Mouse (Mus musculus): ENCODE measurements around the gene Slc24a1. TPM values are rescaled to one million over a fixed set of nuclear protein-coding genes. Genes with fewer than 3 reads are reported as not detected.

The Slc24a1 gene
- polyA plus RNA-seq, 1 experiment = 0.70 TPM

GRCm38 (mm10) chr9:64926201-64926991 lies 25.0 kb downstream of the Slc24a1 start:
- Histone ChIP-seq H3K4me1 (ENCODE audit: control insufficient read depth, insufficient read depth, low read length) (no peaks in the 10 kb centered on the region), H3K36me3 (ENCODE audit: control insufficient read depth, insufficient read depth, low read length) (no peaks in the 10 kb centered on the region), H3K4me3 (ENCODE audit: control insufficient read depth, low read depth, low read length) (no peak overlapping the region), H3K27me3 (ENCODE audit: control insufficient read depth, insufficient read depth, low read length) (no peaks in the 10 kb centered on the region), H3K27ac (ENCODE audit: control insufficient read depth, insufficient read depth, low read depth, low read length) (no peak overlapping the region)
- TF ChIP-seq CTCF (IDR thresholded peaks at IDR 0.05; ENCODE audit: control insufficient read depth, insufficient read depth, insufficient replicate concordance, low read depth, low read length) (no peak), POLR2A (IDR thresholded peaks at IDR 0.05; ENCODE audit: control insufficient read depth, low read depth, low read length) (no peak)

GRCm38 (mm10) chr9:64925771-64926170 lies 25.6 kb downstream of the Slc24a1 start:
- Histone ChIP-seq H3K4me1 (ENCODE audit: control insufficient read depth, insufficient read depth, low read length) (no peaks in the 10 kb centered on the region), H3K27ac (ENCODE audit: control insufficient read depth, insufficient read depth, low read depth, low read length) (no peak overlapping the region), H3K4me3 (ENCODE audit: control insufficient read depth, low read depth, low read length) (no peak overlapping the region), H3K36me3 (ENCODE audit: control insufficient read depth, insufficient read depth, low read length) (no peaks in the 10 kb centered on the region), H3K27me3 (ENCODE audit: control insufficient read depth, insufficient read depth, low read length) (no peaks in the 10 kb centered on the region)
- no peak for TF ChIP-seq POLR2A (IDR thresholded peaks at IDR 0.05; ENCODE audit: control insufficient read depth, low read depth, low read length)
- no peak for TF ChIP-seq CTCF (IDR thresholded peaks at IDR 0.05; ENCODE audit: control insufficient read depth, insufficient read depth, insufficient replicate concordance, low read depth, low read length)

- TF ChIP-seq POLR2A (IDR thresholded peaks at IDR 0.05; ENCODE audit: control insufficient read depth, low read depth, low read length) = peak; percentile 59; the same call in 1 of the 2 replicates
- TF ChIP-seq CTCF (IDR thresholded peaks at IDR 0.05; ENCODE audit: control insufficient read depth, insufficient read depth, insufficient replicate concordance, low read depth, low read length) = no peak
- Histone ChIP-seq H3K36me3 (ENCODE audit: control insufficient read depth, insufficient read depth, low read length) (peaks cover 1% of the 10 kb centered on the region; the same call in 1 of the 2 replicates), H3K27ac (ENCODE audit: control insufficient read depth, insufficient read depth, low read depth, low read length) (peak overlapping the region; percentile 63), H3K4me1 (ENCODE audit: control insufficient read depth, insufficient read depth, low read length) (no peaks in the 10 kb centered on the region; the same call in 1 of the 2 replicates), H3K27me3 (ENCODE audit: control insufficient read depth, insufficient read depth, low read length) (no peaks in the 10 kb centered on the region), H3K4me3 (ENCODE audit: control insufficient read depth, low read depth, low read length) (peak overlapping the region; percentile 89)
Measured at GRCm38 (mm10) chr9:64918560-64918959, 32.8 kb downstream of the Slc24a1 start.

GRCm38 (mm10) chr9:64914629-64915028 lies 36.8 kb downstream of the Slc24a1 start:
- H3K27me3 ChIP-seq (ENCODE audit: control insufficient read depth, insufficient read depth, low read length) = no peaks in the 10 kb centered on the region
- no peaks in the 10 kb centered on the region; the same call in 1 of the 2 replicates for H3K4me1 ChIP-seq (ENCODE audit: control insufficient read depth, insufficient read depth, low read length)
- no peak overlapping the region for H3K27ac ChIP-seq (ENCODE audit: control insufficient read depth, insufficient read depth, low read depth, low read length)
- H3K4me3 ChIP-seq (ENCODE audit: control insufficient read depth, low read depth, low read length) = no peak overlapping the region
- TF ChIP-seq POLR2A (IDR thresholded peaks at IDR 0.05; ENCODE audit: control insufficient read depth, low read depth, low read length) (no peak), CTCF (IDR thresholded peaks at IDR 0.05; ENCODE audit: control insufficient read depth, insufficient read depth, insufficient replicate concordance, low read depth, low read length) (no peak)
- H3K36me3 ChIP-seq (ENCODE audit: control insufficient read depth, insufficient read depth, low read length) = peaks cover 2% of the 10 kb centered on the region; the same call in 1 of the 2 replicates

- TF ChIP-seq POLR2A (IDR thresholded peaks at IDR 0.05; ENCODE audit: control insufficient read depth, low read depth, low read length) = no peak
- Histone ChIP-seq H3K4me3 (ENCODE audit: control insufficient read depth, low read depth, low read length) (no peak overlapping the region), H3K27me3 (ENCODE audit: control insufficient read depth, insufficient read depth, low read length) (no peaks in the 10 kb centered on the region), H3K4me1 (ENCODE audit: control insufficient read depth, insufficient read depth, low read length) (no peaks in the 10 kb centered on the region; the same call in 1 of the 2 replicates), H3K36me3 (ENCODE audit: control insufficient read depth, insufficient read depth, low read length) (peaks cover 2% of the 10 kb centered on the region; the same call in 1 of the 2 replicates), H3K27ac (ENCODE audit: control insufficient read depth, insufficient read depth, low read depth, low read length) (no peak overlapping the region)
Measured at GRCm38 (mm10) chr9:64913973-64914372, 37.4 kb downstream of the Slc24a1 start.

- Histone ChIP-seq H3K27me3 (ENCODE audit: control insufficient read depth, insufficient read depth, low read length) (no peaks in the 10 kb centered on the region), H3K4me1 (ENCODE audit: control insufficient read depth, insufficient read depth, low read length) (no peaks in the 10 kb centered on the region; the same call in 1 of the 2 replicates), H3K4me3 (ENCODE audit: control insufficient read depth, low read depth, low read length) (no peak overlapping the region), H3K36me3 (ENCODE audit: control insufficient read depth, insufficient read depth, low read length) (peaks cover 2% of the 10 kb centered on the region; the same call in 1 of the 2 replicates), H3K27ac (ENCODE audit: control insufficient read depth, insufficient read depth, low read depth, low read length) (no peak overlapping the region)
- TF ChIP-seq POLR2A (IDR thresholded peaks at IDR 0.05; ENCODE audit: control insufficient read depth, low read depth, low read length) (no peak), CTCF (IDR thresholded peaks at IDR 0.05; ENCODE audit: control insufficient read depth, insufficient read depth, insufficient replicate concordance, low read depth, low read length) (no peak)
Measured at GRCm38 (mm10) chr9:64913406-64913805, 38.0 kb downstream of the Slc24a1 start.

- no peak overlapping the region for H3K4me3 ChIP-seq (ENCODE audit: control insufficient read depth, low read depth, low read length)
- no peaks in the 10 kb centered on the region for H3K27me3 ChIP-seq (ENCODE audit: control insufficient read depth, insufficient read depth, low read length)
- no peak overlapping the region for H3K27ac ChIP-seq (ENCODE audit: control insufficient read depth, insufficient read depth, low read depth, low read length)
- H3K36me3 ChIP-seq (ENCODE audit: control insufficient read depth, insufficient read depth, low read length) = peaks cover 1% of the 10 kb centered on the region; the same call in 1 of the 2 replicates
- TF ChIP-seq CTCF (IDR thresholded peaks at IDR 0.05; ENCODE audit: control insufficient read depth, insufficient read depth, insufficient replicate concordance, low read depth, low read length) (no peak), POLR2A (IDR thresholded peaks at IDR 0.05; ENCODE audit: control insufficient read depth, low read depth, low read length) (no peak)
- H3K4me1 ChIP-seq (ENCODE audit: control insufficient read depth, insufficient read depth, low read length) = no peaks in the 10 kb centered on the region
Measured at GRCm38 (mm10) chr9:64907441-64907840, 44.0 kb downstream of the Slc24a1 start.
